Mouse (Mus musculus) lung, embryonic 14.5 days (tissue): Measurements from ENCODE around the gene Rcc1. TPM values are rescaled to one million over a fixed set of nuclear protein-coding genes. Genes with fewer than 3 reads are reported as not detected.

Experiments used
- ATAC-seq: fragments of 200-750 bp; cut with Nextera tagmentation; 2 replicates; pipeline ENCODE4 v1.8.0; 2017; ENCODE audit warnings: mild to moderate bottlenecking, moderate TSS enrichment, moderate library complexity; ENCODE audit not compliant: insufficient read depth
- DNase-seq: peaks from one replicate; pipeline ENCODE4 v3.0.0-alpha.2; 2015
- H3K27ac ChIP-seq: fragments of 300-500 bp; sonication (generic); 2 replicates; pipeline ENCODE4 v1.5.1; 2014; ENCODE audit warnings: low read depth, mild to moderate bottlenecking, moderate library complexity
- H3K27me3 ChIP-seq: fragments of 300-500 bp; sonication (generic); 2 replicates; pipeline ENCODE4 v1.6.1; 2014; ENCODE audit warnings: low read length, control low read depth; ENCODE audit not compliant: insufficient read depth
- H3K36me3 ChIP-seq: fragments of 300-500 bp; sonication (generic); 2 replicates; pipeline ENCODE4 v1.6.1; 2014; ENCODE audit warnings: control low read depth; ENCODE audit not compliant: insufficient read depth
- H3K4me1 ChIP-seq: fragments of 300-500 bp; sonication (generic); 2 replicates; pipeline ENCODE4 v1.6.1; 2014; ENCODE audit warnings: antibody characterized with exemption, control low read depth; ENCODE audit not compliant: insufficient read depth
- H3K4me2 ChIP-seq: fragments of 300-500 bp; sonication (generic); 2 replicates; pipeline ENCODE4 v1.6.1; 2014; ENCODE audit warnings: mild to moderate bottlenecking
- H3K4me3 ChIP-seq: fragments of 300-500 bp; sonication (generic); 2 replicates; pipeline ENCODE4 v1.5.1; 2014; ENCODE audit warnings: low read depth, low read length
- H3K9ac ChIP-seq: fragments of 300-500 bp; sonication (generic); 2 replicates; pipeline ENCODE4 v1.6.1; 2014
- H3K9me3 ChIP-seq: fragments of 300-500 bp; sonication (generic); 2 replicates; pipeline ENCODE4 v1.6.1; 2016; ENCODE audit warnings: low read depth, low read length, control low read depth
- CTCF ChIP-seq: IDR thresholded peaks from 2 replicates; pipeline ENCODE4 v1.5.1; 2016; ENCODE audit warnings: antibody characterized with exemption, low read depth
- WGBS: fragments of 180-500 bp; shearing (Covaris S2); extraction: QIAGEN DNeasy Blood & Tissue Kit; methylation state at CpG from one replicate; pipeline ENCODE4 v1.1.7; 2014; 5-methylcytosine and 5-hydroxymethylcytosine counted together
- polyA plus RNA-seq: library from polyadenylated mRNA; unstranded; fragments of >200 nt; fragmentation: Nextera tagmentation; extraction: Ambion mirVana; gene quantifications from 2 replicates; pipeline ENCODE4 v1.2.1, GENCODE M21; 2014

Gene Rcc1
- polyA plus RNA-seq, 1 experiment from 2014 or later = 77.0 TPM

DNA sequence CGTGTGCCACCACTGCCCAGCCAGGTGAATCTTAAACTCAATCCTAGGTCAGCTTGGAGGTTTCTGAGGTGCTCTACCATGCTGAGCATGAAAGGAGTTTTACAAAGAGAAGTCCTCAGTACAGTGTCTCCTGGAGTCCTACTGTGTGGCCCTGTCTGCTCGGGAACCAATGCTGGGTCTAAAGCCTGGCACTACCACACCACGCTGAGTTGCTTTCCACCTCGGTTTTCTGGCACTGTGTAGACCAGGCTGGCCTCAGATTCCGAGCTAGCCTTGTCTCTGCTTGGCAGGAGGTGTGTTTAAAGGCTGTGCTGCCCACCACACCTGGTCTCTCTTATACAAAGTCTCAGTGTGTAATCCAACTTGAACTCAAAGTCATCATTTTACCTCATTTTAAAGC lies 40.8 kb downstream of the Rcc1 start:
- H3K4me1 ChIP-seq = no peaks in the 10 kb centered on the region
- H3K9me3 ChIP-seq = no peaks in the 10 kb centered on the region
- no peaks in the 10 kb centered on the region for H3K27me3 ChIP-seq
- no peak overlapping the region for H3K9ac ChIP-seq
- no peak for ATAC-seq
- no peak overlapping the region for H3K27ac ChIP-seq
- no peak for DNase-seq
- no peak overlapping the region for H3K4me2 ChIP-seq
- TF ChIP-seq CTCF = no peak
- WGBS = 84% methylated on average over 5 of the region's 5 CpGs
- peaks cover 68% of the 10 kb centered on the region for H3K36me3 ChIP-seq
- H3K4me3 ChIP-seq = no peak overlapping the region

- no peaks in the 10 kb centered on the region for H3K4me1 ChIP-seq
- H3K36me3 ChIP-seq = peaks cover 61% of the 10 kb centered on the region
- 37% methylated on average over 3 of the region's 3 CpGs for WGBS
These were observed 41.6 kb downstream of the Rcc1 start for GRCm38 (mm10) chr4:132311801-132312200.

GRCm38 (mm10) chr4:132311209-132311608 lies 42.2 kb downstream of the Rcc1 start:
- H3K27ac ChIP-seq = no peak overlapping the region
- ATAC-seq = no peak
- H3K9me3 ChIP-seq = no peaks in the 10 kb centered on the region
- no peaks in the 10 kb centered on the region for H3K4me1 ChIP-seq
- 45% methylated on average over 1 of the region's 1 CpGs for WGBS
- H3K9ac ChIP-seq = no peak overlapping the region
- no peak overlapping the region for H3K4me2 ChIP-seq
- peak; percentile 22 for DNase-seq
- TF ChIP-seq CTCF = no peak
- no peaks in the 10 kb centered on the region for H3K27me3 ChIP-seq
- H3K36me3 ChIP-seq = peaks cover 55% of the 10 kb centered on the region
- H3K4me3 ChIP-seq = no peak overlapping the region

More at GRCm38 (mm10) chr4:132311801-132312200, 41.6 kb downstream of the Rcc1 start:
- ATAC-seq (no peak), DNase-seq (peak; percentile 44)
- Histone ChIP-seq H3K9me3 (no peaks in the 10 kb centered on the region), H3K4me2 (no peak overlapping the region), H3K27me3 (no peaks in the 10 kb centered on the region), H3K9ac (no peak overlapping the region), H3K4me3 (no peak overlapping the region), H3K27ac (no peak overlapping the region)
- no peak for TF ChIP-seq CTCF

- peaks cover 50% of the 10 kb centered on the region for H3K36me3 ChIP-seq
- ATAC-seq = no peak
- TF ChIP-seq CTCF = peak; percentile 68
- peak overlapping the region; percentile 83 for H3K4me2 ChIP-seq
- peak; percentile 78 for DNase-seq
- peak overlapping the region; percentile 92 for H3K9ac ChIP-seq
- no peaks in the 10 kb centered on the region for H3K9me3 ChIP-seq
- 28% methylated on average over 10 of the region's 10 CpGs for WGBS
- no peaks in the 10 kb centered on the region for H3K4me1 ChIP-seq
- no peaks in the 10 kb centered on the region for H3K27me3 ChIP-seq
- H3K4me3 ChIP-seq = peak overlapping the region; percentile 73
- H3K27ac ChIP-seq = peak overlapping the region; percentile 93; the same call in 1 of the 2 replicates
These were observed 43.4 kb downstream of the Rcc1 start for GRCm38 (mm10) chr4:132309849-132310472.

GRCm38 (mm10) chr4:132309140-132309848 lies 44.1 kb downstream of the Rcc1 start:
- under 1% methylated on average over 15 of the region's 15 CpGs for WGBS
- Histone ChIP-seq H3K9ac (peak overlapping the region; percentile 92), H3K4me2 (peak overlapping the region; percentile 83), H3K27ac (peak overlapping the region; percentile 93), H3K9me3 (no peaks in the 10 kb centered on the region), H3K36me3 (peaks cover 46% of the 10 kb centered on the region), H3K27me3 (no peaks in the 10 kb centered on the region), H3K4me1 (no peaks in the 10 kb centered on the region), H3K4me3 (peak overlapping the region; percentile 73)
- no peak for ATAC-seq
- no peak for TF ChIP-seq CTCF
- DNase-seq = peak; percentile 53

GRCm38 (mm10) chr4:132308437-132309139 lies 44.8 kb downstream of the Rcc1 start:
- TF ChIP-seq CTCF = no peak
- Histone ChIP-seq H3K27me3 (no peaks in the 10 kb centered on the region), H3K4me2 (peak overlapping the region; percentile 83), H3K4me1 (no peaks in the 10 kb centered on the region), H3K9ac (peak overlapping the region; percentile 92), H3K27ac (peak overlapping the region; percentile 93), H3K9me3 (no peaks in the 10 kb centered on the region), H3K4me3 (peak overlapping the region; percentile 73), H3K36me3 (peaks cover 41% of the 10 kb centered on the region)
- under 1% methylated on average over 41 of the region's 41 CpGs for WGBS
- DNase-seq = peak; percentile 97
- peak; percentile 93 for ATAC-seq

DNA sequence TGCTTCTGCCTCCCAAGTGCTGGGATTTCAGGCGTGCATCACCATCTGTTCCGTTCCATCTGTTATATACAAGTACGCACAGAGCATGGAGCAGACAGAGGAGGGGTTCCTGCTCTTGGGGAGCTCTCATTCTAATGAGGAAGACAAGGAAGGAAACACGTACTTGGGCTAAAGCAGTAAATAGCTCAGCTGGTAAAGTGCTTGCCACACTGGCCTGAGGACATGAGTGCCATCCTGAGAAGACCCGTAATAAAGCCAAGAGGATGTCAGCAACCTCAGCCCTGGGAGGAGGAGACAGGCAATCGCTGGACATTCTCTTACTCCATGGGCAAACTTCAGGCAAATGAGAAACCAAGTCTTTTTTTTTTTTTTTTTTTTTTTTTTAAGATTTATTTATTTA lies 47.4 kb downstream of the Rcc1 start:
- Histone ChIP-seq H3K27ac (no peak overlapping the region), H3K4me2 (no peak overlapping the region), H3K4me3 (no peak overlapping the region)

More for the DNA sequence above, 47.4 kb downstream of the Rcc1 start:
- no peak for TF ChIP-seq CTCF
- Histone ChIP-seq H3K9me3 (no peaks in the 10 kb centered on the region), H3K36me3 (peaks cover 18% of the 10 kb centered on the region), H3K9ac (no peak overlapping the region), H3K4me1 (peaks cover 5% of the 10 kb centered on the region; the same call in 1 of the 2 replicates), H3K27me3 (no peaks in the 10 kb centered on the region)
- DNase-seq (no peak), ATAC-seq (no peak)
- 68% methylated on average over 6 of the region's 6 CpGs for WGBS
